Mouse (Mus musculus) midbrain, embryonic 11.5 days (tissue): ENCODE data around the gene BC052040. TPM values are rescaled to one million over a fixed set of nuclear protein-coding genes. Genes with fewer than 3 reads are reported as not detected.
A peak's percentile ranks its signal among the peaks of the same experiment; 100 is the strongest.

Source experiments
- ATAC-seq: fragments of 200-750 bp; cut with Nextera tagmentation; 2 replicates; pipeline ENCODE4 v1.8.0; 2017; ENCODE audit warnings: moderate TSS enrichment, moderate library complexity; ENCODE audit not compliant: low FRiP score
- DNase-seq: peaks from one replicate; pipeline ENCODE4 v3.0.0; 2015; ENCODE audit warnings: low spot score; ENCODE audit errors: missing footprints
- H3K27ac ChIP-seq: fragments of 300-500 bp; sonication (generic); 2 replicates; pipeline ENCODE4 v1.5.1; 2014; ENCODE audit warnings: low read depth, low read length
- H3K27me3 ChIP-seq: fragments of 300-500 bp; sonication (generic); 2 replicates; pipeline ENCODE4 v1.6.1; 2014; ENCODE audit warnings: mild to moderate bottlenecking, low read length, moderate library complexity, mixed read lengths; ENCODE audit not compliant: control insufficient read depth, insufficient read depth
- H3K36me3 ChIP-seq: fragments of 300-500 bp; sonication (generic); 2 replicates; pipeline ENCODE4 v1.6.1; 2014; ENCODE audit warnings: mild to moderate bottlenecking, low read length, moderate library complexity, mixed read lengths; ENCODE audit not compliant: control insufficient read depth, insufficient read depth
- H3K4me1 ChIP-seq: fragments of 300-500 bp; sonication (generic); 2 replicates; pipeline ENCODE4 v1.6.1; 2014; ENCODE audit warnings: low read length; ENCODE audit not compliant: control insufficient read depth, insufficient read depth
- H3K4me2 ChIP-seq: fragments of 300-500 bp; sonication (generic); 2 replicates; pipeline ENCODE4 v1.6.1; 2014; ENCODE audit warnings: mild to moderate bottlenecking, moderate library complexity
- H3K4me3 ChIP-seq: fragments of 300-500 bp; sonication (generic); 2 replicates; pipeline ENCODE4 v1.5.1; 2014; ENCODE audit warnings: low read depth, low read length
- H3K9ac ChIP-seq: fragments of 300-500 bp; sonication (generic); 2 replicates; pipeline ENCODE4 v1.6.1; 2014; ENCODE audit warnings: low read length
- H3K9me3 ChIP-seq: fragments of 300-500 bp; sonication (generic); 2 replicates; pipeline ENCODE4 v1.6.1; 2016; ENCODE audit warnings: low read length; ENCODE audit not compliant: control insufficient read depth
- WGBS: fragments of 180-500 bp; shearing (Covaris S2); extraction: QIAGEN DNeasy Blood & Tissue Kit; methylation state at CpG from one replicate; pipeline ENCODE4 v1.1.7; 2014; 5-methylcytosine and 5-hydroxymethylcytosine counted together
- polyA plus RNA-seq: library from polyadenylated mRNA; unstranded; fragments of >200 nt; fragmentation: Nextera tagmentation; extraction: Ambion mirVana; gene quantifications from 2 replicates; pipeline ENCODE4 v1.2.1, GENCODE M21; 2014

The BC052040 gene
- polyA plus RNA-seq, 1 experiment from 2014 or later: 19.6 TPM

- H3K4me2 ChIP-seq: no peak overlapping the region
- H3K27ac ChIP-seq: no peak overlapping the region
- H3K36me3 ChIP-seq: no peaks in the 10 kb centered on the region
- H3K4me1 ChIP-seq: no peaks in the 10 kb centered on the region
- no peak for DNase-seq
- no peaks in the 10 kb centered on the region for H3K27me3 ChIP-seq
- ATAC-seq: no peak
- H3K9me3 ChIP-seq: no peaks in the 10 kb centered on the region
- H3K4me3 ChIP-seq: no peak overlapping the region
- no peak overlapping the region for H3K9ac ChIP-seq
- 91% methylated on average over 7 of the region's 7 CpGs for WGBS
These were observed 91.6 kb downstream of the BC052040 start for GRCm38 (mm10) chr2:115673054-115673660.

DNA sequence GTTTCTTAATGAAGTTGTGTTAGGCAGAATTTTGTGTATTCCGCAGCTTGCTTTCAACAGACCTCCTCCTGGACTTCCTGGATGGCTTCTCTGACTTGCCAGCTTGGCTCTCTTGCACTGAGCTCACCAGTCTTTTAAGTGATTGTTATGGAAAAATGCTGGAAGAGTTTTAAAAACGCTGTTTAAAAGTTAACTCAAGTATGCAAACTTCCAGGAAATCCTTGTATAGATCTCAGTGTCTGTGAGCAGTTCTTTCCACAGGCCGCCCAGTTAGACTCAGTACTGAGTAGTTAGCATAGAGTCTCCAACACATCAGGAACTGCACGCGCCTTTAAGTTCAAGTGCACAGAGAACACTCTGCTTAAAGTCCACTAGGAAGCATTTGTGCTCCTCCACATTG lies 97.3 kb downstream of the BC052040 start:
- Histone ChIP-seq H3K27me3 (no peaks in the 10 kb centered on the region), H3K9ac (no peak overlapping the region), H3K9me3 (no peaks in the 10 kb centered on the region), H3K4me2 (no peak overlapping the region), H3K27ac (no peak overlapping the region), H3K4me3 (no peak overlapping the region), H3K36me3 (no peaks in the 10 kb centered on the region), H3K4me1 (no peaks in the 10 kb centered on the region)
- no peak for ATAC-seq
- DNase-seq: no peak
- whole genome bisulfite sequencing: 81% methylated on average over 5 of the region's 5 CpGs

DNA sequence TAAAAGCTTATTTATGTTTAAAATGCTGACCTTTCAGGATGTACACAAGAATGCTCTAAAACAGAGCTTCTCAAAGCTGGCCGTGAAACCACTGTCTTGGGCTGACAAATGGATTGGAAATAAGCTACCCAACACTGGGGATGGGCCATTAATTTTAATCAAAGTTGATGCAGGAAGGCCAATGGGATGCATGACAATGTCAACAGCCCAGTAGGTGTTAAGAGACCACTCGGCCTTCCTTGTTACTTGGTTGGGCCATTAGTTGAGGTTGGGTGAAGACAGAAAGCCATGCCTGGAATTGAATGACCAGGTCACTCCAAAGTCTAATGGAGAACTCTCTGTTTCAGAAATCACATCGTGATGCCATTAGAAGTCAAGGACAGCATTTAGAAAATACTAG lies 103.7 kb downstream of the BC052040 start:
- WGBS: 80% methylated on average over 3 of the region's 3 CpGs
- no peaks in the 10 kb centered on the region for H3K9me3 ChIP-seq
- no peak for ATAC-seq
- H3K27me3 ChIP-seq: no peaks in the 10 kb centered on the region
- no peaks in the 10 kb centered on the region for H3K4me1 ChIP-seq
- H3K4me2 ChIP-seq: no peak overlapping the region
- H3K9ac ChIP-seq: no peak overlapping the region
- H3K36me3 ChIP-seq: no peaks in the 10 kb centered on the region
- no peak overlapping the region for H3K4me3 ChIP-seq
- no peak for DNase-seq
- no peak overlapping the region for H3K27ac ChIP-seq

DNA sequence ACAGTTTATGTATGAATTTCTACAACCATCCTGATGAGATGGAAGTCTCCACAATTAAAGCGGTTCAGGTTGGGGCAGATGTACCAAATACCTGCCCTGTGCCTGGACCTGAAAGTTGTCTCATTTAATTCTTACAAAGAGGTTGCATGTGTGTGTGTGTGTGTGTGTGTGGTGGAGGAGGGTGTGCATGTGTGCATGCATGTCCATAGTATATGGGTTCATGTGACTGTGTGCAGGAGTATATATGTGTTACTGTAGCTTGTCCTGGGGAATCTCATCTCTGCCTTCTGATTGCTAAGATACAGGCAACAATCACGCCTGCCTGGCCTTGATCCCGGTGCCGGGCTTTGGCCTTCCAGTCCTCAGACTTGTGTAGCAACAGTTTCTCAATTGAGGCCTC lies 106.1 kb downstream of the BC052040 start:
- H3K9ac ChIP-seq: no peak overlapping the region
- ATAC-seq: no peak
- 95% methylated on average over 4 of the region's 4 CpGs for WGBS
- no peaks in the 10 kb centered on the region for H3K36me3 ChIP-seq
- no peaks in the 10 kb centered on the region for H3K4me1 ChIP-seq
- DNase-seq: no peak
- no peak overlapping the region for H3K27ac ChIP-seq
- H3K4me3 ChIP-seq: no peak overlapping the region
- H3K27me3 ChIP-seq: no peaks in the 10 kb centered on the region
- H3K4me2 ChIP-seq: no peak overlapping the region
- H3K9me3 ChIP-seq: no peaks in the 10 kb centered on the region

- Histone ChIP-seq H3K4me1 (no peaks in the 10 kb centered on the region), H3K4me3 (no peak overlapping the region), H3K27me3 (no peaks in the 10 kb centered on the region), H3K36me3 (no peaks in the 10 kb centered on the region), H3K27ac (no peak overlapping the region), H3K4me2 (no peak overlapping the region), H3K9me3 (no peaks in the 10 kb centered on the region), H3K9ac (no peak overlapping the region)
- DNase-seq (no peak), ATAC-seq (peak; percentile 70; the same call in 1 of the 2 replicates)
- 80% methylated on average over 6 of the region's 6 CpGs for WGBS
These were observed 106.8 kb downstream of the BC052040 start for GRCm38 (mm10) chr2:115688282-115688681.

- H3K4me1 ChIP-seq: no peaks in the 10 kb centered on the region
- no peak overlapping the region for H3K27ac ChIP-seq
- no peak overlapping the region for H3K9ac ChIP-seq
- WGBS: 66% methylated on average over 3 of the region's 3 CpGs
- DNase-seq (no peak), ATAC-seq (no peak; the same call in 1 of the 2 replicates)
- no peak overlapping the region for H3K4me2 ChIP-seq
- H3K36me3 ChIP-seq: no peaks in the 10 kb centered on the region
- H3K27me3 ChIP-seq: no peaks in the 10 kb centered on the region
- no peak overlapping the region for H3K4me3 ChIP-seq
- H3K9me3 ChIP-seq: no peaks in the 10 kb centered on the region
These were observed 112.3 kb downstream of the BC052040 start for GRCm38 (mm10) chr2:115693841-115694240.

GRCm38 (mm10) chr2:115694386-115694785 lies 112.9 kb downstream of the BC052040 start:
- Histone ChIP-seq H3K4me1 (no peaks in the 10 kb centered on the region), H3K9ac (no peak overlapping the region), H3K27ac (no peak overlapping the region), H3K4me2 (no peak overlapping the region), H3K9me3 (no peaks in the 10 kb centered on the region), H3K4me3 (no peak overlapping the region), H3K36me3 (no peaks in the 10 kb centered on the region), H3K27me3 (no peaks in the 10 kb centered on the region)
- 94% methylated on average over 6 of the region's 6 CpGs for WGBS
- ATAC-seq (no peak), DNase-seq (no peak)

DNA sequence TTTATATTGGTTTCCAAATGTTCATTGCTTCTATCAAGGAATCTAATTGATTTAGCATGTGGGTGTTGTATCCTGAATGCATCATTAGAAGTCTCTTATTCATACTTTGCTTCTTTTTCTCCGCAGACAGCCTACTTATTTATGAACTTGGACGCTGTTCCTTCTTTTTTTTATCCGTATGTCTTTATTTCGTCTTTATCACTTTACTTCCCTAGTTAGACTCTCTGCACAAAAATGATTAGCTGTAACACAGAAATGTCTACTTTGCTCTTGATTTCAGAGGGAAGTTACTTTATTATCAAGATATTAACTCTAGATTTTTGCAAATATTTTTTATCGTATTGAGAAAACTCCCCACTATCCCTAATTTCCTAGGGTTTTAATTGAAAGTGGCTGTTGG lies 117.5 kb downstream of the BC052040 start:
- no peaks in the 10 kb centered on the region for H3K4me1 ChIP-seq

DNA sequence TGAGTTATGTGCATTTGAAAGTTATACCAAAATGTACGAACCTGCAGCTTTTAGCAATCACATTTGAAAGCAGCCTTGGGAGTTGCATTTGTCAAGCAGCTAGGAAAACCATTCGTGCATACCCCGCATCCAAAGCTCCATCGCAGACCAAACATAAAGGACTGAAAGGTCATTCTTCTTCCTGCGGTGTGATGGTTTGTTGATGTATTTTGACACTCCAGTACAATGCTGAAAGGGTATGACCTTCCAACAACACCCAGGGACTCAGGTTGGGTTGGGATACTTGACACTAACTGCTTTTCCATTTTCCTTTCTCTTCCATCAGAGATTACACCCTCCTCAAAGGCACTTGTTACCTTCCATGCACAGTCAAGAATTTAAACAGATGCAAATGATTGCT lies 121.1 kb downstream of the BC052040 start:
- H3K4me3 ChIP-seq: no peak overlapping the region
- H3K4me2 ChIP-seq: no peak overlapping the region
- H3K27ac ChIP-seq: no peak overlapping the region
- no peaks in the 10 kb centered on the region for H3K36me3 ChIP-seq
- no peaks in the 10 kb centered on the region for H3K27me3 ChIP-seq
- H3K9me3 ChIP-seq: no peaks in the 10 kb centered on the region
- no peak for ATAC-seq
- 81% methylated on average over 5 of the region's 5 CpGs for WGBS
- no peak overlapping the region for H3K9ac ChIP-seq
- DNase-seq: no peak
- no peaks in the 10 kb centered on the region for H3K4me1 ChIP-seq

More for the DNA sequence above, 117.5 kb downstream of the BC052040 start:
- WGBS: 93% methylated on average over 5 of the region's 5 CpGs
- Histone ChIP-seq H3K4me2 (no peak overlapping the region), H3K27ac (no peak overlapping the region), H3K27me3 (no peaks in the 10 kb centered on the region), H3K9ac (no peak overlapping the region), H3K36me3 (no peaks in the 10 kb centered on the region), H3K9me3 (no peaks in the 10 kb centered on the region), H3K4me3 (no peak overlapping the region)
- ATAC-seq (no peak), DNase-seq (no peak)
